Mouse (Mus musculus) CH12.LX (cell line): ENCODE results near the gene Zfp661. TPM values are rescaled to one million over a fixed set of nuclear protein-coding genes. Genes with fewer than 3 reads are reported as not detected.
A peak's percentile ranks its signal among the peaks of the same experiment; 100 is the strongest.

Source experiments
- DNase-seq: peaks from one replicate; pipeline ENCODE4 v3.0.0-alpha.2; 2013; ENCODE audit errors: extremely low read depth
- H3K27ac ChIP-seq: 2 replicates; pipeline ENCODE4 v1.5.1; 2012; ENCODE audit warnings: low read depth, mild to moderate bottlenecking, control low read depth, moderate library complexity; ENCODE audit not compliant: insufficient read depth
- H3K27me3 ChIP-seq: replicated peaks from 2 replicates; pipeline ENCODE3; 2012; ENCODE audit warnings: inconsistent platforms
- H3K36me3 ChIP-seq, 2 experiments: replicated peaks in 1 of 2; 2 replicates each; pipeline versions ENCODE3 to v1.6.1; 2012; ENCODE audit warnings: inconsistent platforms in 1 of 2, low read length in 1 of 2, mild to moderate bottlenecking in 1 of 2, mixed read lengths in 1 of 2, moderate library complexity in 1 of 2; ENCODE audit not compliant: control insufficient read depth in 1 of 2, insufficient read depth in 1 of 2
- H3K4me1 ChIP-seq, 2 experiments: 2 replicates each; pipeline ENCODE4 v1.6.1; 2012; ENCODE audit warnings: inconsistent platforms in 1 of 2, moderate library complexity in 1 of 2; ENCODE audit not compliant: insufficient read depth in 2 of 2, control insufficient read depth in 1 of 2
- H3K4me2 ChIP-seq: 2 replicates; pipeline ENCODE4 v1.6.1; 2012; ENCODE audit warnings: low read depth, mild to moderate bottlenecking, control low read depth; ENCODE audit not compliant: poor library complexity, insufficient read depth, severe bottlenecking
- H3K4me3 ChIP-seq, 3 experiments: fragments of 150-350 bp in 1 of 3; sonication (generic) in 1 of 3; replicated peaks in 1 of 3; 2 replicates each; pipeline versions ENCODE3 to v1.5.1; 2011 to 2012; ENCODE audit warnings: low read depth in 2 of 3, low read length in 2 of 3, mild to moderate bottlenecking in 2 of 3, moderate library complexity in 2 of 3, control low read depth in 1 of 3, improper control_type of control experiment in 1 of 3, inconsistent platforms in 1 of 3, mixed read lengths in 1 of 3; ENCODE audit not compliant: poor library complexity in 1 of 3
- H3K79me2 ChIP-seq: replicated peaks from 2 replicates; pipeline ENCODE4 v1.6.1; 2012; ENCODE audit warnings: mild to moderate bottlenecking, moderate library complexity; ENCODE audit not compliant: control insufficient read depth, poor library complexity, insufficient read depth, severe bottlenecking; ENCODE audit errors: extremely low read depth
- H3K9ac ChIP-seq: 2 replicates; pipeline ENCODE4 v1.6.1; 2012; ENCODE audit warnings: low read depth, mild to moderate bottlenecking, control low read depth, moderate library complexity; ENCODE audit not compliant: insufficient read depth
- H3K9me3 ChIP-seq: replicated peaks from 2 replicates; pipeline ENCODE3; 2012; ENCODE audit warnings: low read length, inconsistent platforms, mixed read lengths
- CTCF ChIP-seq, 2 experiments: IDR thresholded peaks in 1 of 2; conservative IDR thresholded peaks in 1 of 2; 2 replicates each; pipeline ENCODE4 v1.5.1; 2011 to 2012; ENCODE audit warnings: low read depth in 2 of 2, low read length in 2 of 2, improper control_type of control experiment in 1 of 2, inconsistent platforms in 1 of 2, mild to moderate bottlenecking in 1 of 2, moderate library complexity in 1 of 2
- E2F4 ChIP-seq: IDR thresholded peaks from 2 replicates; pipeline ENCODE4 v1.6.1; 2011; ENCODE audit warnings: low read depth, low read length, improper control_type of control experiment; ENCODE audit not compliant: insufficient replicate concordance
- ELF1 ChIP-seq: IDR thresholded peaks from 2 replicates; pipeline ENCODE4 v1.6.1; 2014; ENCODE audit warnings: low read depth, mild to moderate bottlenecking, inconsistent platforms, low read length, improper control_type of control experiment
- GABPA ChIP-seq: IDR thresholded peaks from 2 replicates; pipeline ENCODE4 v1.6.1; 2012; ENCODE audit warnings: low read depth, low read length, improper control_type of control experiment, inconsistent platforms; ENCODE audit not compliant: insufficient replicate concordance
- IRF4 ChIP-seq: IDR thresholded peaks from 2 replicates; pipeline ENCODE4 v1.6.1; 2014; ENCODE audit warnings: low read depth, mild to moderate bottlenecking, inconsistent platforms, low read length, improper control_type of control experiment
- KAT2A ChIP-seq: IDR thresholded peaks from 2 replicates; pipeline ENCODE4 v1.6.1; 2012; ENCODE audit warnings: low read length, improper control_type of control experiment, inconsistent platforms; ENCODE audit not compliant: insufficient replicate concordance
- MAFK ChIP-seq: IDR thresholded peaks from 2 replicates; pipeline ENCODE4 v1.6.1; 2011; ENCODE audit warnings: low read length, improper control_type of control experiment; ENCODE audit not compliant: insufficient replicate concordance
- MEF2A ChIP-seq: IDR thresholded peaks from 2 replicates; pipeline ENCODE4 v1.6.1; 2014; ENCODE audit warnings: low read depth, mild to moderate bottlenecking, inconsistent platforms, low read length, improper control_type of control experiment, borderline replicate concordance
- MXI1 ChIP-seq: IDR thresholded peaks from 2 replicates; pipeline ENCODE4 v1.6.1; 2011; ENCODE audit warnings: mild to moderate bottlenecking, low read depth, low read length, improper control_type of control experiment
- NELFE ChIP-seq: IDR thresholded peaks from 2 replicates; pipeline ENCODE4 v1.6.1; 2011; ENCODE audit warnings: low read depth, low read length, improper control_type of control experiment
- NRF1 ChIP-seq: IDR thresholded peaks from 2 replicates; pipeline ENCODE4 v1.6.1; 2014; ENCODE audit warnings: low read depth, mild to moderate bottlenecking, inconsistent platforms, low read length, improper control_type of control experiment, moderate library complexity
- RAD21 ChIP-seq: IDR thresholded peaks from 2 replicates; pipeline ENCODE4 v1.6.1; 2011; ENCODE audit warnings: low read depth, mild to moderate bottlenecking, low read length, improper control_type of control experiment, moderate library complexity
- SMC3 ChIP-seq: IDR thresholded peaks from 2 replicates; pipeline ENCODE4 v1.6.1; 2011; ENCODE audit warnings: low read depth, low read length, improper control_type of control experiment
- USF1 ChIP-seq: IDR thresholded peaks from 2 replicates; pipeline ENCODE4 v1.6.1; 2014; ENCODE audit warnings: low read depth, mild to moderate bottlenecking, inconsistent platforms, low read length, improper control_type of control experiment
- USF2 ChIP-seq: conservative IDR thresholded peaks from 2 replicates; pipeline ENCODE4 v1.6.1; 2011; ENCODE audit warnings: low read depth, low read length, improper control_type of control experiment
- ZKSCAN1 ChIP-seq: IDR thresholded peaks from 2 replicates; pipeline ENCODE4 v1.6.1; 2012; ENCODE audit warnings: low read depth, inconsistent platforms, low read length, improper control_type of control experiment, borderline replicate concordance
- dilution Hi-C: fragments of 300-500 bp; cut with MboI; formaldehyde crosslinking; loops from 2 replicates; pipeline ENCODE4 v1.14.3; 2020; ENCODE audit warnings: low sequenced_read_pairs; ENCODE audit not compliant: extremely low pct_unique_long_range_greater_than_20kb, extremely low pct_ligation_motif_present
- in situ Hi-C: fragments of 300-500 bp; cut with MboI; formaldehyde crosslinking; loops from 3 replicates; pipeline ENCODE4 v1.14.3; 2019; ENCODE audit warnings: low sequenced_read_pairs, low pct_ligation_motif_present, low pct_unique_long_range_greater_than_20kb, mixed read lengths
- polyA plus RNA-seq: library from polyadenylated mRNA; unstranded; fragments of >175 nt; gene quantifications from 2 replicates; pipeline ENCODE4 v1.2.1, GENCODE M21; 2012; ENCODE audit warnings: low read depth; ENCODE audit not compliant: insufficient read length
- total RNA-seq, 2 experiments: library from RNA; depleted of rRNA; stranded (reverse); fragments of 300-350 nt in 1 of 2; fragments of >200 nt in 1 of 2; gene quantifications; 2 replicates each; pipeline ENCODE4 v1.2.3; 2012 to 2014

The Zfp661 gene
- total and polyA plus RNA-seq, 3 experiments: 3.2 to 5.9 (median 4.7) TPM

GRCm38 (mm10) chr2:127541185-127541584, 45.7 kb downstream of the Zfp661 start, which contains the start of gene Prom2:
Gene Prom2, minus strand, starts transcription at chr2:127541467.
- DNase-seq: no peak
- no peaks in the 10 kb centered on the region for H3K9me3 ChIP-seq
- no peak within 1 kb of the TSS for H3K27ac ChIP-seq
- no peak within 1 kb of the TSS for H3K9ac ChIP-seq
- H3K4me2 ChIP-seq: no peak within 1 kb of the TSS
- no peaks in the 10 kb centered on the region for H3K4me1 ChIP-seq
- H3K27me3 ChIP-seq: peaks cover 97% of the 10 kb centered on the region
- no peaks in the 10 kb centered on the region for H3K79me2 ChIP-seq
- TF ChIP-seq USF2 (no peak), RAD21 (no peak), SMC3 (no peak), MEF2A (no peak), IRF4 (no peak), E2F4 (no peak)
- TF ChIP-seq, all 38 proteins: peak for 0
- dilution Hi-C loops (no loop called here), in situ Hi-C loops (no loop called here)
- H3K36me3 ChIP-seq: no peaks in the 10 kb centered on the region
- no peak within 1 kb of the TSS for H3K4me3 ChIP-seq

- Histone ChIP-seq H3K36me3 (no peaks in the 10 kb centered on the region), H3K27ac (no peak overlapping the region), H3K4me3 (no peak overlapping the region), H3K9me3 (no peaks in the 10 kb centered on the region), H3K9ac (no peak overlapping the region), H3K79me2 (no peaks in the 10 kb centered on the region), H3K27me3 (peaks cover 97% of the 10 kb centered on the region), H3K4me2 (no peak overlapping the region), H3K4me1 (no peaks in the 10 kb centered on the region)
- in situ Hi-C loops: no loop called here
- peak; percentile 37 for DNase-seq
- dilution Hi-C loops: no loop called here
- no peak for TF ChIP-seq ZKSCAN1
- TF ChIP-seq SMC3: peak; percentile 38
- TF ChIP-seq ELF1: no peak
- TF ChIP-seq NELFE: no peak
- no peak for TF ChIP-seq MEF2A
- TF ChIP-seq RAD21: peak; percentile 16
- no peak for TF ChIP-seq MXI1
- TF ChIP-seq NRF1: no peak
- no peak for TF ChIP-seq MAFK
- TF ChIP-seq USF2: no peak
- TF ChIP-seq USF1: no peak
- TF ChIP-seq GABPA: no peak
- TF ChIP-seq KAT2A: no peak
- TF ChIP-seq CTCF (conservative IDR thresholded peaks at IDR 0.05 in 1 of 2, IDR thresholded peaks at IDR 0.05 in 1 of 2; ENCODE audit: low read depth in 2 of 2, low read length in 2 of 2): peak; percentile 26 to 55; a peak in 2 of 4 replicates
Observed at GRCm38 (mm10) chr2:127539494-127539893, 47.4 kb downstream of the Zfp661 start.
